Mouse (Mus musculus) MEL (cell line): ENCODE measurements at regions not wholly inside any gene's neighbourhood (a gene's known extent, or its start where the extent isn't known, plus 50 kb on each side); places are given as distances from the start of the nearest gene placed in this dataset.

ENCODE experiments used
- DNase-seq: peaks from one replicate; pipeline ENCODE4 v3.0.0; 2011; ENCODE audit warnings: low read depth, low spot score
- H3K27ac ChIP-seq: 2 replicates; pipeline ENCODE4 v1.5.1; 2012; ENCODE audit warnings: low read depth, mild to moderate bottlenecking, control low read depth, low read length, moderate library complexity; ENCODE audit not compliant: control insufficient read depth
- H3K27me3 ChIP-seq, 2 experiments: fragments of 150-350 bp in 1 of 2; sonication (generic) in 1 of 2; 2 replicates each; pipeline ENCODE4 v1.6.1; 2012; ENCODE audit warnings: low read length in 2 of 2, mild to moderate bottlenecking in 2 of 2, improper control_type of control experiment in 1 of 2, moderate library complexity in 1 of 2; ENCODE audit not compliant: insufficient read depth in 2 of 2, control insufficient read depth in 1 of 2
- H3K36me3 ChIP-seq, 2 experiments: 2 replicates each; pipeline ENCODE4 v1.6.1; 2012 to 2014; ENCODE audit warnings: low read length in 2 of 2, improper control_type of control experiment in 1 of 2, inconsistent platforms in 1 of 2, mild to moderate bottlenecking in 1 of 2; ENCODE audit not compliant: insufficient read depth in 2 of 2, control insufficient read depth in 1 of 2
- H3K4me1 ChIP-seq, 2 experiments: fragments of 150-350 bp in 1 of 2; sonication (generic) in 1 of 2; 2 replicates each; pipeline ENCODE4 v1.6.1; 2012; ENCODE audit warnings: low read length in 2 of 2, improper control_type of control experiment in 1 of 2, mild to moderate bottlenecking in 1 of 2; ENCODE audit not compliant: insufficient read depth in 2 of 2, control insufficient read depth in 1 of 2
- H3K4me3 ChIP-seq, 2 experiments: fragments of 150-350 bp in 1 of 2; sonication (generic) in 1 of 2; 2 replicates each; pipeline ENCODE4 v1.5.1; 2012; ENCODE audit warnings: low read depth in 2 of 2, low read length in 2 of 2, mild to moderate bottlenecking in 2 of 2, moderate library complexity in 2 of 2, control low read depth in 1 of 2, improper control_type of control experiment in 1 of 2; ENCODE audit not compliant: control insufficient read depth in 1 of 2, insufficient read depth in 1 of 2
- H3K79me2 ChIP-seq: 2 replicates; pipeline ENCODE4 v1.6.1; 2012; ENCODE audit warnings: mild to moderate bottlenecking, low read length, moderate library complexity; ENCODE audit not compliant: control insufficient read depth, poor library complexity, insufficient read depth
- H3K9ac ChIP-seq: 2 replicates; pipeline ENCODE4 v1.6.1; 2012; ENCODE audit warnings: low read depth, mild to moderate bottlenecking, control low read depth, low read length, moderate library complexity; ENCODE audit not compliant: control insufficient read depth, poor library complexity, severe bottlenecking
- H3K9me3 ChIP-seq: fragments of 150-350 bp; sonication (generic); replicated peaks from 2 replicates; pipeline ENCODE4 v1.6.1; 2012; ENCODE audit warnings: mild to moderate bottlenecking, low read length, improper control_type of control experiment, moderate library complexity; ENCODE audit not compliant: insufficient read depth
- BHLHE40 ChIP-seq: IDR thresholded peaks from 2 replicates; pipeline ENCODE4 v1.6.1; 2012; ENCODE audit warnings: low read depth, mild to moderate bottlenecking, inconsistent platforms, low read length, improper control_type of control experiment, borderline replicate concordance
- ELF1 ChIP-seq: IDR thresholded peaks from 2 replicates; pipeline ENCODE4 v1.6.1; 2014; ENCODE audit warnings: low read depth, mild to moderate bottlenecking, inconsistent platforms, low read length, improper control_type of control experiment, moderate library complexity
- HCFC1 ChIP-seq: IDR thresholded peaks from 2 replicates; pipeline ENCODE4 v1.6.1; 2012; ENCODE audit warnings: low read depth, mild to moderate bottlenecking, inconsistent platforms, low read length, improper control_type of control experiment, moderate library complexity
- MAFK ChIP-seq: IDR thresholded peaks from 2 replicates; pipeline ENCODE4 v1.6.1; 2011; ENCODE audit warnings: low read depth, mild to moderate bottlenecking, low read length, improper control_type of control experiment, borderline replicate concordance
- MAX ChIP-seq: IDR thresholded peaks from 2 replicates; pipeline ENCODE4 v1.6.1; 2011; ENCODE audit warnings: low read length, improper control_type of control experiment
- MAZ ChIP-seq: IDR thresholded peaks from 2 replicates; pipeline ENCODE4 v1.6.1; 2012; ENCODE audit warnings: low read depth, mild to moderate bottlenecking, inconsistent platforms, low read length, improper control_type of control experiment
- MEF2A ChIP-seq: IDR thresholded peaks from 2 replicates; pipeline ENCODE4 v1.6.1; 2014; ENCODE audit warnings: low read depth, mild to moderate bottlenecking, inconsistent platforms, low read length, improper control_type of control experiment; ENCODE audit not compliant: poor library complexity, insufficient replicate concordance, severe bottlenecking; ENCODE audit errors: extremely low read depth
- MXI1 ChIP-seq: IDR thresholded peaks from 2 replicates; pipeline ENCODE4 v1.6.1; 2011; ENCODE audit warnings: mild to moderate bottlenecking, low read depth, low read length, improper control_type of control experiment
- MYC ChIP-seq: IDR thresholded peaks from 2 replicates; pipeline ENCODE4 v1.6.1; 2011; ENCODE audit warnings: low read depth, mild to moderate bottlenecking, low read length, improper control_type of control experiment, moderate library complexity
- NELFE ChIP-seq: IDR thresholded peaks from 2 replicates; pipeline ENCODE4 v1.6.1; 2011; ENCODE audit warnings: low read depth, low read length, improper control_type of control experiment
- POLR2A ChIP-seq, 2 experiments: IDR thresholded peaks; 2 replicates each; pipeline ENCODE4 v1.6.1; 2011 to 2012; ENCODE audit warnings: low read length in 2 of 2, mild to moderate bottlenecking in 2 of 2, control low read depth in 1 of 2, improper control_type of control experiment in 1 of 2, low read depth in 1 of 2, moderate library complexity in 1 of 2; ENCODE audit not compliant: control insufficient read depth in 1 of 2, insufficient read depth in 1 of 2, poor library complexity in 1 of 2
- POLR2AphosphoS5 ChIP-seq: IDR thresholded peaks from 2 replicates; pipeline ENCODE4 v1.6.1; 2012; ENCODE audit warnings: low read depth, borderline replicate concordance, mild to moderate bottlenecking, inconsistent platforms, low read length, moderate library complexity, mixed read lengths
- RAD21 ChIP-seq: IDR thresholded peaks from 2 replicates; pipeline ENCODE4 v1.6.1; 2011; ENCODE audit warnings: mild to moderate bottlenecking, low read depth, low read length, improper control_type of control experiment
- RCOR1 ChIP-seq: IDR thresholded peaks from 2 replicates; pipeline ENCODE4 v1.6.1; 2012; ENCODE audit warnings: low read depth, mild to moderate bottlenecking, inconsistent platforms, low read length, improper control_type of control experiment
- TAL1 ChIP-seq: IDR thresholded peaks from 2 replicates; pipeline ENCODE4 v1.6.1; 2012; ENCODE audit warnings: mild to moderate bottlenecking, inconsistent platforms, low read length, moderate library complexity, mixed read lengths
- TBP ChIP-seq: IDR thresholded peaks from 2 replicates; pipeline ENCODE4 v1.8.0; 2011; ENCODE audit warnings: low read depth, low read length, improper control_type of control experiment
- UBTF ChIP-seq: IDR thresholded peaks from 2 replicates; pipeline ENCODE4 v1.6.1; 2012; ENCODE audit warnings: low read depth, mild to moderate bottlenecking, inconsistent platforms, low read length, improper control_type of control experiment, moderate library complexity, borderline replicate concordance; ENCODE audit not compliant: insufficient read depth
- USF1 ChIP-seq: IDR thresholded peaks from 2 replicates; pipeline ENCODE4 v1.6.1; 2014; ENCODE audit warnings: low read depth, mild to moderate bottlenecking, inconsistent platforms, low read length, improper control_type of control experiment, moderate library complexity
- ZC3H11A ChIP-seq: IDR thresholded peaks from 2 replicates; pipeline ENCODE4 v1.6.1; 2012; ENCODE audit warnings: low read depth, mild to moderate bottlenecking, inconsistent platforms, low read length, improper control_type of control experiment
- ZKSCAN1 ChIP-seq: IDR thresholded peaks from 2 replicates; pipeline ENCODE4 v1.6.1; 2012; ENCODE audit warnings: low read depth, mild to moderate bottlenecking, inconsistent platforms, low read length, improper control_type of control experiment, moderate library complexity

- DNase-seq, result no peak
- H3K9me3 ChIP-seq, result no peaks in the 10 kb centered on the region
- no peak overlapping the region for H3K9ac ChIP-seq
- H3K4me1 ChIP-seq, result peaks cover 15 to 19% of the 10 kb centered on the region in 2 experiments
- H3K27ac ChIP-seq, result no peak overlapping the region
- H3K27me3 ChIP-seq, result no peaks in the 10 kb centered on the region
- peaks cover 0 to 19% of the 10 kb centered on the region in 2 experiments; a peak in 2 of 4 replicates for H3K36me3 ChIP-seq
- no peak overlapping the region for H3K4me3 ChIP-seq
- TF ChIP-seq ZC3H11A (no peak), USF1 (no peak), NELFE (no peak), HCFC1 (no peak), TBP (no peak)
- H3K79me2 ChIP-seq, result no peaks in the 10 kb centered on the region
Measured at GRCm38 (mm10) chr16:49968291-49968870, 168.0 kb downstream of the Cd47 start.

- Histone ChIP-seq H3K27ac (no peak overlapping the region), H3K9me3 (no peaks in the 10 kb centered on the region)
- DNase-seq, result no peak
- TF ChIP-seq MAFK (no peak), ELF1 (no peak), RCOR1 (no peak), MXI1 (no peak), MEF2A (no peak), MAX (no peak), POLR2A (IDR thresholded peaks at IDR 0.05; ENCODE audit: control insufficient read depth in 1 of 2, insufficient read depth in 1 of 2, low read depth in 1 of 2, low read length in 2 of 2, poor library complexity in 1 of 2) (no peak), TAL1 (no peak), MYC (no peak), ZKSCAN1 (no peak), NELFE (no peak), UBTF (no peak), POLR2AphosphoS5 (no peak), HCFC1 (no peak), ZC3H11A (no peak), BHLHE40 (no peak), RAD21 (no peak), MAZ (no peak)
- TF ChIP-seq, all 39 proteins: peak for 0
- peaks cover 15 to 16% of the 10 kb centered on the region in 2 experiments for H3K4me1 ChIP-seq
- no peaks in the 10 kb centered on the region for H3K27me3 ChIP-seq
- H3K36me3 ChIP-seq, result peaks cover 0 to 18% of the 10 kb centered on the region in 2 experiments; a peak in 2 of 4 replicates
- no peak overlapping the region for H3K4me3 ChIP-seq
- H3K79me2 ChIP-seq, result no peaks in the 10 kb centered on the region
- H3K9ac ChIP-seq, result no peak overlapping the region
Measured at GRCm38 (mm10) chr16:49969035-49969434, 168.7 kb downstream of the Cd47 start.
